Mouse (Mus musculus): ENCODE measurements around the gene Kcns1.

The Kcns1 gene

DNA sequence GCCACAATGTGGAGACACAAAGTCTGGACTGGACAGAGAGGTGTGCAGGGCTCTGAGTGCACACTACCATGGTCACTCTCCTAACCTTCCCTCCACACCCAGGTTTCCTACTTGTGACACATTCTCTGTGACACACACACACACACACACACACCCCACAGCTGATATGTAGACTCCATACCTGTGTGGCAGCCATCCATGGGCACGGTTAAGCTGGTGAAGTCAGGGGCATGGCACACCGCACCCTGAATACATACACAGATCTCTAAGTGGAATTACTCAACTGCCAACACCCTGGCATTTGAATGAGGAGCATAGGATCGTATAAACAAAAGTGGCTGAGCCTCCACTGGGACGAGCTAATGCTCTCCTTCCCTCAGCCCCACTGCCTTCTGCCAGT, 9.9 kb upstream of the Kcns1 start:
- TF ChIP-seq GATA4 (IDR thresholded peaks at IDR 0.05; ENCODE audit: insufficient replicate concordance, low read length), result no peak

DNA sequence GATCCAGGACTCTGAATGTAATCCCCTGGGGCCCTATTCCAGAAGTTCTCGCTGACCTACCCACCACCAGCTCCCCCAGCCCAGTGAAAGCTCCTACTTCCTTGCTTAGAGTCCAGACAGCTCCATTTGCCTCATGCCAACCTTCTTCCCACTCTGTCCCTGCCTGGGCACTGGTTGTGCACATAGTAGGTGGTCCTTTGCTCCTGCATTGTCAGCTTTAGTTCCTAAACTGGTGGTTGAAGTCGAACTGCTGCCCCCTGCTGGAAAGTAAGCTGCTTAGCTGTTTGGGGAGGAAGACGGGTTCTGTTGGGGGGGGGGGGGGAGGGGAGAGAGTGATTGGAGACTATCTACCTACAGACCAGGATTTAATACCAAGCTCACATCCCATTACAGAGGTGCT, 9.2 kb upstream of the Kcns1 start:
- TF ChIP-seq GATA4 (IDR thresholded peaks at IDR 0.05; ENCODE audit: insufficient replicate concordance, low read length), result no peak

DNA sequence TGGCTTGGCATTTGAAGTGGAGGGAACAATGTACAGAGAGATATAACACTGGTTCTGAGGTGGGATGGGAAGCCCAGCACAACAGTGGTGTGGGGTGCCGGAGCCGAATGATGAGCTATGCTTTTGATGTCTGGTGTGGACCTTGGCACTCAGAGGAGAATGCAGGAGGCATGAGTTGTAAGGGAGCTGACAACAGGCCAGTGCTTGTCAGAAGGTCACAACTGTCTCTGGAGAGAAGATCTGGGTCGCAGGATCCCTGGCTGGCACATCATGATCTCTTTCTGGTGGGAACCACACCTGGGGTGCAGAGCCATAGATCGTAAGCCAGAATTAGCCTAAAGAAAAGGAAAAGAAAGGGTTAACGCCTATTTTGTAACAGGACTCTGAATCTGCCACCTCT, 6.9 kb upstream of the Kcns1 start:
- no peak for TF ChIP-seq GATA4 (IDR thresholded peaks at IDR 0.05; ENCODE audit: insufficient replicate concordance, low read length)

GRCm38 (mm10) chr2:164175850-164176249, 4.9 kb upstream of the Kcns1 start:
- no peak for TF ChIP-seq GATA4 (IDR thresholded peaks at IDR 0.05; ENCODE audit: insufficient replicate concordance, low read length)

DNA sequence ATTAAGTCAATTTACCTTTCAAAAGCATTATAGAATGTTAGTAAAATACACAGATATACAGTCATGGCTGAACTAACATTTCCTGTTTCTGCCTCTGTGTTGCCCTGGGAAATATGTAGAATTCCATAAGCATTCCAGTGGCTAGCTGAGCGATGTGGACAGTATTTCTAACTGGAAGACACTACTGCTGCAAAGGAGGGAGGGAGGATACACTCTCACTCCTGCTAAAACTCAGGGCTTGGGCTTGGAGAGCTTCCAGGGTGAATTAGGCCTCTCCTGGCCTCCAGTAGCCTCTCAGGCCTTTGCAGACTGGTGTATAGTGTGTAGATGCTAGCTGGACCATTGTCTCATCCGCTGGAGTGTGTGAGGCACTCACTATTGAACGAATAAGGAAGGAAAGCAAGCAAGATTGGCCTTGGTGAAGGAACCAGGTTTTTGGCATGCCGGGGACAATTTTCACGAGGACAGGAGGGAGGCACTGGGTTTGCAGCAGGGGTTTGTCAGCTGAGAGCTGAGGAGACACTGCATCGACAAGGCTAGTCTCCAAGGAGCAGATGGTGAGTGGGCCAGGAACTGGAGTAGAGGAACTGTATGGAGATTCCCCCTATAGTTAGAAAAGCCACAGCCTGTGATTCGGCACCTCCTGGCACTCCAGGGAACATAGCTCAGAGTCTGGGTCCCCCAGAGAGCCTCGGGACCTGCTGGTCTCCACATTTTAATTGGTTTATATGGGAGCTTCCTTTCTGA, 3.9 kb upstream of the Kcns1 start:
- TF ChIP-seq GATA4 (IDR thresholded peaks at IDR 0.05; ENCODE audit: insufficient replicate concordance, low read length), result no peak

- TF ChIP-seq GATA4 (IDR thresholded peaks at IDR 0.05; ENCODE audit: insufficient replicate concordance, low read length), result no peak
Observed at GRCm38 (mm10) chr2:164173394-164173793, 2.5 kb upstream of the Kcns1 start.

DNA sequence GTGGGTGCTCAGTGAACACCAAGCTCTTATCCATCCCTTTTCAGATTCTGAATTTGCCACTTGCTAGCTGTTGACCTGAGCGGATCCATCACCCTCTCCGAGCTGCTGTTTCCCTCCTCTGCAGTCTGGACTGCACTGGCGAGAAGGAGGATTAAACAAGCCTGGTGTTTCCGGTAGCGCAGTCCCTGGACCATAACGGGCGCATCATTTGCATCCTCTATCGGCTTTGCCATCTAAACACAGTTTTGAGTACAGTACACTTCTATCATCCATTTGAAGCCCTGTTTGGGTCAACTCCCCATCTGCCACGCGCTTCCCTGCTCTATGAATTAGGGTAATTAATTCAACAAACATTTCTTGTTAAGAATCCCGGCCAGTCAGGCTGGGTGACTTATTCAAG, 587 bp downstream of the Kcns1 start:
- no peak for TF ChIP-seq GATA4 (IDR thresholded peaks at IDR 0.05; ENCODE audit: insufficient replicate concordance, low read length)

GRCm38 (mm10) chr2:164168571-164168946, 2.4 kb downstream of the Kcns1 start:
- no peak for TF ChIP-seq GATA4 (IDR thresholded peaks at IDR 0.05; ENCODE audit: insufficient replicate concordance, low read length)

GRCm38 (mm10) chr2:164167752-164168570, 3.0 kb downstream of the Kcns1 start:
- TF ChIP-seq GATA4 (IDR thresholded peaks at IDR 0.05; ENCODE audit: insufficient replicate concordance, low read length), result no peak

DNA sequence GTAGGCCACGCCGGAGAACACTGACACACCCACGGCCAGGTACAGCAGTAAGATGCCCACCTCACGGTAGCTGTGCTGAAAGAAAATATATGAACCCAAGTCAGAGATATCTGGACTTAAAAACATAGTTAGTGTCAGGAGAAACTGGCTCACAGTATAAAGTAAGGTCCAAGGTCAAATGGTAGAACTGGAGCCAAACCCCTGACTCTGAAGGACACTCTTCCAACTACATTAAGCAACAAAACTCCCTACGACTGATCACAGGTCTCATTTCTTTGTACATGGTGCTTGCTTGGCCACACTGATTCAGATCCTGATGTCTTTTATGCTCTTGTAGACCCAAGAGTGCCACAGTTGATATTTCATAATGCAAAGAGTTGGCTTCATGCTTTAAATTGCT, 6.0 kb downstream of the Kcns1 start:
- no peak for TF ChIP-seq GATA4 (IDR thresholded peaks at IDR 0.05; ENCODE audit: insufficient replicate concordance, low read length)

DNA sequence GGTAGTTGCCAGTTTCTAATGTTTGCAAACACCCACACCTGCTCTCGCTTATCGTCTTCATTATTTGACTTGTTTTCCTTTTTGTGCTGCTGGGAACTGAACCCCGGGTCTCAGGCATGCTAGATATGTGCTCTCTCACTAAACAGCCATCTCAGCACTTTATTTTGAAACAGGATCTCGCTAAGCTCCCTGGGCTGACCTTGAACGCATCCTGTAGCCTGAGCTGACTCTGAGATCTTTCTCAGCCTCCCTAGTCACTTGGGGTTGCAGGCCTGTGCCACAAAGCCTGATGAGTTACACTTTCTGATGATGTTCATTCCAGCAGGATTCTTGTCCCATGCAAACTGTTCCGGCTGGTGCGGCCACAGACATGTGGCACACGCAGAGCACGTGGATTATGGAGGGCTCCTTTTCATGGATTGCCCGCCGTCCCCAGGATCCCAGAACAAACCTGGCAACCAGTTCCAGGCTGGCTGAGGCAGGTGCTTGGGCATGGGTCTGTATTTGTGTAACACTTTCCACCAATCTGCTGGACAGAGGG, 9.3 kb downstream of the Kcns1 start:
- TF ChIP-seq GATA4 (IDR thresholded peaks at IDR 0.05; ENCODE audit: insufficient replicate concordance, low read length), result no peak

DNA sequence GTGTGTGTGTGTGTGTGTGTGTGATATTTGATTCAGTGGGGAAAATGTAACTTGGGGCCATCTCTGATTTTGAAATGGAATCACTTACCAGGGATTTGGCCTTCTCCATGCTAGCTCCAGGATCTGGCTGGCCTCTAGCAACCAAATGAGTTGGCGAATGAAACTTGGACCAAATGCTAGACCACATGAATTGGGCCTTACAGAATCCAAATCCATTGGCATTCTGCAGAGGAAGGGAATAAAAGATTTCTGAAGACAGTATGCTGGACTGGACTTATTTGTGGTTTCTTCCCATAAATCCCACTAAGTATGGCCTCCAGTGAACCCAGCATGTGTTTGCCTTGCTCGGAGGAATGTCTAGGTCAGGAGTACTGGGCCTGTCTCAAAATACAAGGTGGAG, 12.1 kb downstream of the Kcns1 start:
- no peak for TF ChIP-seq GATA4 (IDR thresholded peaks at IDR 0.05; ENCODE audit: insufficient replicate concordance, low read length)

DNA sequence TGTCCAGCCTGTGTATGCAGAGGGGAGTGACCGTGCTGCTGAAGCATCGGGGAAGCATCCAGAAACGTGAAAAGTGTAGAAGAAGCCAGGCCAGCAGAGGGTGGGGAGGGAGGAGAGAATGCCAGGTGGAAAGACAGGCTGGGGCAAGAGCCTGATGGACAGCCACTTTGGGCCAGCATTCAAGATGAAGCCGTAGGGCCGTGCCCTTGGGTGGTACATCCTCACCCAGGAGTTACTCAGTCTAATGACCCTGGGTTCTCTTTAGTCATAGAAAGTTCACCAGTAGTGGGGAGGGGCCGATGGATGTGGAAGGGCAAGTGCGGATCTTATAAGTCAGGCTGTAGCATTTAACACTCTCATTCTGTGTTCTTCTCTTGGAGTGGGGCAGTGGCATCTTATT, 14.8 kb downstream of the Kcns1 start:
- TF ChIP-seq GATA4 (IDR thresholded peaks at IDR 0.05; ENCODE audit: insufficient replicate concordance, low read length), result no peak

- no peak for TF ChIP-seq GATA4 (IDR thresholded peaks at IDR 0.05; ENCODE audit: insufficient replicate concordance, low read length)
Observed at GRCm38 (mm10) chr2:164154007-164154406, 16.9 kb downstream of the Kcns1 start.

DNA sequence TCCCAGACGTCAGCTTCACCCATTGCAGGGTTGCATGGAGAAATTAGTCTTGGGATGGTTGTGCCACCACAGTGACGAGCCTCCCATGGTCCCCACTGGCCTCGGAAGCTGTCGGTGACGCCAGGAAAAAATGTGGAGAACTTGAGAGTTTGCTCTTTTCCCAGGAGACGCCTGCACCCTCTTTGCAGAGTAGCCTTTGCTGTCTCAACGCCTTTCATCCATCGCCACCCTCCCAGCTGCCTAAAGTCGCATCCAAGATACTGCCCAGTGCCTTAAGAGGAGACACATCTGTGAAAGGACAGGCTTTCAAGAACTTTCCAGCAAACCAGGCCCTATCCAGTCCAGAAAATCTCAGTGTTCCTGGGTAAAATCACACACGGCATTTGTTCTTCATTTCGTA, 18.6 kb downstream of the Kcns1 start:
- TF ChIP-seq GATA4 (IDR thresholded peaks at IDR 0.05; ENCODE audit: insufficient replicate concordance, low read length), result no peak

DNA sequence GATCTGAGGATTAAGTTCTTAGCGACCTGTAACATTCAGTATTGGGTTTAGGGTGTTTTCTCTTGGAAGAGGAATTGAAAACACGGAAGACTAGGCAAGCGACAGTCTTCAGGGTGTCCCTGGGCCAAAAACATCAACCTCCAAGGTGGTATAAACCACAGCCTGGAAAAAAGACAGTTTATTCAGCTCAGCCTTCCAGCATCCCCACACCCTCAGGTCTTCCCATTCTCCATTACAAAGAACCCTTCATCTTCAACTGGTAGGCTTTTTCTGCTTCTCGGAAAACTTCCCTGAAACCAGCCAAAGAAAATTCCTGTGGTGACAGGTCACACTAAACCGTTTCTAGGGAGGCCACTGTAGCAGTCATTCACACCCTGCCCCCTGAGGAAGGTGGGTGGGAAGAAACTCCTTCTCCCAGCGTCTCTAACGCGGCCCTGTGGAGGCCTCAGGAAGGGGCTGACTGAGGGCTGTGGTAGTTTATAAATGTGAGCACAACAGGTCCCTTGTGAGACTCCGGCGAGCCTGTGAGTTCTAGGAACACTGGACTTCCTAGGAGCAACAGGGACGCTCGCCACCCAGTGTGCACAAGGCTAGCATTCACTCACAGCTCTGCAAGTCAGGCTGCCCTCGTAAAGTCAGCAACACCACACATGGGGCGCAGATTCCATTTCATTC, 20.7 kb downstream of the Kcns1 start:
- TF ChIP-seq GATA4 (IDR thresholded peaks at IDR 0.05; ENCODE audit: insufficient replicate concordance, low read length), result no peak
